Mouse (Mus musculus) testis, postnatal 10 days (tissue): ENCODE measurements around the gene Tnnc1.

Experiments used
- DNase-seq: peaks from one replicate; pipeline ENCODE4 v3.0.0; 2021; ENCODE audit warnings: low spot score

Gene Tnnc1

DNA sequence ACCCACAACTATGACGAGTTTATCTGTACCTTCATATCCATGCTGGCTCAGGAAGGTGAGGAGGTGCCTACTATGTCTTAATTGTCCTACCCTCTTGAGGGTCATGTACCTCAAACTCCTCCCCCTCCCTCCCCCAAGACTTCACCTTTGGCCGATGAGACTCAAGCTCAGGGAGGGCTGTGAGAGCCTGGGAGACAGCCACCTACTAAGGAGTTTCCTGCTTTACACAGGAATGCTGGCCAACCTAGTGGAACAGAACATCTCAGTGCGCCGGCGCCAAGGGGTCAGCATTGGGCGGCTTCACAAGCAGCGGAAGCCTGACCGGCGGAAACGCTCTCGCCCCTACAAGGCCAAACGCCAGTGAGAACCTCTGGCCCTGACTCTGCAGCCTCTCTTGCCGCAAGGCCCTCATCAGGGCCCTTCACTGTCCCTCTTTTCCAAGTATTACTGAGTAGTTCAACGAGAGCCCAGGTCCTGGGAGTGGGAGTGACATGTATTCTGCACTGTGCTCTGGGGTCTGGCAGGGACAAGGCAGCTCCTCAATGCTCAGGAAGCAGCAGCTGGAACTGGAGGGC is 50.5 kb downstream of the Tnnc1 start:
- DNase-seq, result no peak

- DNase-seq, result no peak
These were observed 52.3 kb downstream of the Tnnc1 start for GRCm38 (mm10) chr14:31260374-31260773.

- DNase-seq, result no peak
These were observed 52.8 kb downstream of the Tnnc1 start for GRCm38 (mm10) chr14:31260932-31261331.
